Mouse (Mus musculus) lung, postnatal 0 days (tissue): ENCODE measurements around the gene Bcl2l11. TPM values are rescaled to one million over a fixed set of nuclear protein-coding genes. Genes with fewer than 3 reads are reported as not detected.

Source experiments
- ATAC-seq: fragments of 200-750 bp; cut with Nextera tagmentation; 2 replicates; pipeline ENCODE4 v1.8.0; 2017; ENCODE audit warnings: moderate library complexity
- DNase-seq: peaks from one replicate; pipeline ENCODE4 v3.0.0-alpha.2; 2016; ENCODE audit warnings: low spot score
- H3K27ac ChIP-seq: fragments of 300-500 bp; sonication (generic); 2 replicates; pipeline ENCODE4 v1.5.1; 2014; ENCODE audit warnings: antibody characterized with exemption, mild to moderate bottlenecking, low read length, mixed read lengths
- H3K27me3 ChIP-seq: fragments of 300-500 bp; sonication (generic); replicated peaks from 2 replicates; pipeline ENCODE4 v1.6.1; 2014; ENCODE audit warnings: low read length, mixed read lengths; ENCODE audit not compliant: insufficient read depth
- H3K36me3 ChIP-seq: fragments of 300-500 bp; sonication (generic); 2 replicates; pipeline ENCODE4 v1.6.1; 2014; ENCODE audit warnings: low read length, mixed read lengths; ENCODE audit not compliant: insufficient read depth
- H3K4me1 ChIP-seq: fragments of 300-500 bp; sonication (generic); 2 replicates; pipeline ENCODE4 v1.6.1; 2014; ENCODE audit warnings: antibody characterized with exemption, low read depth, low read length, mixed read lengths; ENCODE audit not compliant: insufficient read depth
- H3K4me2 ChIP-seq: fragments of 300-500 bp; sonication (generic); replicated peaks from 2 replicates; pipeline ENCODE4 v1.6.1; 2014; ENCODE audit warnings: low read depth, mild to moderate bottlenecking, low read length, moderate library complexity, mixed read lengths
- H3K4me3 ChIP-seq: fragments of 300-500 bp; sonication (generic); 2 replicates; pipeline ENCODE4 v1.5.1; 2014; ENCODE audit warnings: low read depth, low read length
- H3K9ac ChIP-seq: fragments of 300-500 bp; sonication (generic); replicated peaks from 2 replicates; pipeline ENCODE4 v1.6.1; 2014; ENCODE audit warnings: low read depth, mild to moderate bottlenecking
- H3K9me3 ChIP-seq: fragments of 300-500 bp; sonication (generic); 2 replicates; pipeline ENCODE4 v1.6.1; 2016; ENCODE audit warnings: low read length, mixed read lengths
- CTCF ChIP-seq: IDR thresholded peaks from 2 replicates; pipeline ENCODE4 v1.5.1; 2016; ENCODE audit warnings: antibody characterized with exemption, mild to moderate bottlenecking
- EP300 ChIP-seq: IDR thresholded peaks from 2 replicates; pipeline ENCODE4 v1.6.1; 2016; ENCODE audit warnings: antibody characterized with exemption, mild to moderate bottlenecking, control low read depth
- WGBS: fragments of 180-500 bp; shearing (Covaris S2); extraction: QIAGEN DNeasy Blood & Tissue Kit; methylation state at CpG from one replicate; pipeline ENCODE4 v1.1.7; 2014; 5-methylcytosine and 5-hydroxymethylcytosine counted together
- polyA plus RNA-seq: library from polyadenylated mRNA; unstranded; fragments of >200 nt; fragmentation: Nextera tagmentation; extraction: Ambion mirVana; gene quantifications from 2 replicates; pipeline ENCODE4 v1.2.1, GENCODE M21; 2015

Bcl2l11 gene
- polyA plus RNA-seq, 1 experiment from 2014 or later, result 18.5 TPM

DNA sequence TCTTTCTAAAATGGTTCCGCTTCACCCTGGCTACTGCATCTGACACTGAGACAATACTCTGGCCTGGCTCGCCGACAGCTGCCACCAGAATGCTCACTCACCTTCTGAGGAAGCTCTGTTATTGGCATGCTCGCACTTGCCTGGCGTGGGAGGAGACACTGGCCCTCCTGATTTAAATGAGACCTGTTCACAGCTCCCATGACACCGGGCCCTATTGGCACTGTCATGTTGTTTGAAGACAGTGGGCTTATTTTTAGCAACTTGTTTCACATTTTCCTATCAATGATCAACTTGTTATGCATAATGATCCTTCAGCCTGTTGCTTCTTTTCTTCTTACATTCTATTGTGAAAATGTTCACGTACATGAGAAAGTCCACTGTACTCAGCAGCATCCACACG lies 37.3 kb downstream of the Bcl2l11 start:
- Histone ChIP-seq H3K9ac (no peak overlapping the region), H3K36me3 (no peaks in the 10 kb centered on the region), H3K9me3 (no peaks in the 10 kb centered on the region), H3K27ac (no peak overlapping the region), H3K4me2 (no peak overlapping the region), H3K4me3 (no peak overlapping the region), H3K27me3 (no peaks in the 10 kb centered on the region), H3K4me1 (peaks cover 7% of the 10 kb centered on the region; the same call in 1 of the 2 replicates)
- TF ChIP-seq CTCF (no peak), EP300 (no peak)
- 82% methylated on average over 8 of the region's 8 CpGs for WGBS
- DNase-seq, result no peak
- ATAC-seq, result no peak

DNA sequence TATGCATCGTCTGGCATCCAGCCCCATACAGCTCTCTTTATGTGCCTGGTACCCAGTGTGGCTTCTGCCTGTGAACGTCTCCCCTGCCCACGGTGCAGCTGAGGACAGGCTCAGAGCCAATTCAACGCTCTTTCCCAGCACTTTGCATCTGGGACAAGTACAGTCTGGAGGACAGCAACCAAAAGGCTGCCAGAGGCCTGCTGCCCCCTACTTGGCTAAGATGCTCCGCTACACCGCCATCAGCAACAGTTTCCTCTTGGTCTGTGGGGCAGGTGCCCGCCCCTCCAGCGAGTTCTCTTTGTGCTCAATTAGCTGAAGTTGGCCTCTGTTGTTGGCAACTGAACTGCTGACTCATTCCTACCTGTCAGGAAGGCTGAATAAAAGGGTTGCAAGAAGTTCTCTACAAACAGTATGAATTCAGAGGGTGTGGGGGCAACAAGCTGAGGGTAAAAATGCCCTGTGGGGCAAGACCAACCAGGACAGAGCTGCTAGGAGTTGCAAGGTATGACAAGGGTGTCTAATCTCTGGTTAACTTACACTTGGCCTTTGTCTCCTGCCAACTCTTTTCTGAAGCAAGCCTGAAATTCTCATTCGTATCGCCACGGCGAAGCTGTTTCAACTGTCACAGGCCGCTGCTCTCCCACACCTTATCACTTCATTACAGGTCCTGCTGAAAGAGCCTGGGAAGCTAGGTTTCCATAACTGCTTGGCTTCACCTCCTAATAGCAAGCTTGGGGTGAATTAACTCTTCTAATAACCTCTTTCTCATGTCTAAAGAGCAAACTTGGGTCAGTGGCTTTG lies 41.0 kb downstream of the Bcl2l11 start:
- H3K9me3 ChIP-seq, result no peaks in the 10 kb centered on the region
- DNase-seq (peak; percentile 47), ATAC-seq (peak; percentile 54)
- H3K4me3 ChIP-seq, result no peak overlapping the region
- H3K9ac ChIP-seq, result no peak overlapping the region
- H3K36me3 ChIP-seq, result no peaks in the 10 kb centered on the region
- no peak overlapping the region for H3K27ac ChIP-seq
- TF ChIP-seq EP300, result no peak
- TF ChIP-seq CTCF, result peak; percentile 41
- no peaks in the 10 kb centered on the region for H3K27me3 ChIP-seq
- 47% methylated on average over 13 of the region's 13 CpGs for WGBS
- H3K4me1 ChIP-seq, result no peaks in the 10 kb centered on the region; the same call in 1 of the 2 replicates
- H3K4me2 ChIP-seq, result no peak overlapping the region

GRCm38 (mm10) chr2:128167930-128168329 lies 42.1 kb downstream of the Bcl2l11 start:
- Histone ChIP-seq H3K4me3 (no peak overlapping the region), H3K27ac (no peak overlapping the region), H3K36me3 (no peaks in the 10 kb centered on the region), H3K27me3 (no peaks in the 10 kb centered on the region), H3K4me1 (no peaks in the 10 kb centered on the region; the same call in 1 of the 2 replicates), H3K9me3 (no peaks in the 10 kb centered on the region), H3K4me2 (no peak overlapping the region), H3K9ac (no peak overlapping the region)
- no peak for DNase-seq
- ATAC-seq, result no peak
- no peak for TF ChIP-seq EP300
- TF ChIP-seq CTCF, result no peak
- 92% methylated on average over 12 of the region's 12 CpGs for WGBS

- Histone ChIP-seq H3K9me3 (no peaks in the 10 kb centered on the region), H3K4me1 (peaks cover under 1% of the 10 kb centered on the region; the same call in 1 of the 2 replicates), H3K27me3 (no peaks in the 10 kb centered on the region), H3K4me3 (no peak overlapping the region), H3K4me2 (no peak overlapping the region), H3K27ac (no peak overlapping the region), H3K9ac (no peak overlapping the region), H3K36me3 (no peaks in the 10 kb centered on the region)
- ATAC-seq (no peak), DNase-seq (no peak)
- TF ChIP-seq CTCF (no peak), EP300 (no peak)
- 61% methylated on average over 5 of the region's 5 CpGs for WGBS
These were observed 43.6 kb downstream of the Bcl2l11 start for GRCm38 (mm10) chr2:128169486-128169885.

- no peak for TF ChIP-seq EP300
- no peak for TF ChIP-seq CTCF
These were observed 44.1 kb downstream of the Bcl2l11 start for GRCm38 (mm10) chr2:128169972-128170371.

GRCm38 (mm10) chr2:128170614-128171013 lies 44.8 kb downstream of the Bcl2l11 start:
- 87% methylated on average over 3 of the region's 3 CpGs for WGBS
- no peaks in the 10 kb centered on the region for H3K27me3 ChIP-seq
- H3K4me3 ChIP-seq, result no peak overlapping the region
- DNase-seq (no peak), ATAC-seq (no peak)
- H3K9ac ChIP-seq, result no peak overlapping the region
- H3K4me2 ChIP-seq, result no peak overlapping the region
- no peaks in the 10 kb centered on the region for H3K9me3 ChIP-seq
- no peaks in the 10 kb centered on the region for H3K36me3 ChIP-seq
- H3K4me1 ChIP-seq, result peaks cover 3% of the 10 kb centered on the region
- H3K27ac ChIP-seq, result no peak overlapping the region
- no peak for TF ChIP-seq CTCF
- no peak for TF ChIP-seq EP300

More at GRCm38 (mm10) chr2:128169972-128170371, 44.1 kb downstream of the Bcl2l11 start:
- Histone ChIP-seq H3K4me2 (no peak overlapping the region), H3K4me3 (no peak overlapping the region), H3K27ac (no peak overlapping the region), H3K36me3 (no peaks in the 10 kb centered on the region), H3K9me3 (no peaks in the 10 kb centered on the region), H3K4me1 (peaks cover 3% of the 10 kb centered on the region; the same call in 1 of the 2 replicates), H3K27me3 (no peaks in the 10 kb centered on the region), H3K9ac (no peak overlapping the region)
- no peak for ATAC-seq
- no peak for DNase-seq
- WGBS, result 46% methylated on average over 11 of the region's 11 CpGs
